Mouse (Mus musculus) lung, embryonic 15.5 days (tissue): ENCODE data around the gene Cd48. TPM values are rescaled to one million over a fixed set of nuclear protein-coding genes. Genes with fewer than 3 reads are reported as not detected.
"Not testable (repeated sequence)": the region's sequence is repeated elsewhere in the genome, so short reads cannot be mapped to it uniquely, and the experiment has no call there.

Source experiments
- ATAC-seq: fragments of 200-750 bp; cut with Nextera tagmentation; 2 replicates; pipeline ENCODE4 v1.8.0; 2017; ENCODE audit warnings: moderate number of reproducible peaks, borderline replicate concordance; ENCODE audit not compliant: low FRiP score, low TSS enrichment; ENCODE audit errors: extremely low read depth
- H3K27ac ChIP-seq: fragments of 300-500 bp; sonication (generic); 2 replicates; pipeline ENCODE4 v1.5.1; 2015; ENCODE audit warnings: moderate library complexity, mild to moderate bottlenecking, inconsistent platforms
- H3K27me3 ChIP-seq: fragments of 300-500 bp; sonication (generic); 2 replicates; pipeline ENCODE4 v1.6.1; 2015; ENCODE audit warnings: inconsistent platforms
- H3K36me3 ChIP-seq: fragments of 300-500 bp; sonication (generic); 2 replicates; pipeline ENCODE4 v1.6.1; 2015; ENCODE audit warnings: inconsistent platforms
- H3K4me1 ChIP-seq: fragments of 300-500 bp; sonication (generic); 2 replicates; pipeline ENCODE4 v1.6.1; 2015; ENCODE audit warnings: inconsistent platforms
- H3K4me2 ChIP-seq: fragments of 300-500 bp; sonication (generic); 2 replicates; pipeline ENCODE4 v1.6.1; 2015; ENCODE audit warnings: inconsistent platforms, mild to moderate bottlenecking, moderate library complexity
- H3K4me3 ChIP-seq: fragments of 300-500 bp; sonication (generic); 2 replicates; pipeline ENCODE4 v1.5.1; 2015; ENCODE audit warnings: mild to moderate bottlenecking, inconsistent platforms
- H3K9ac ChIP-seq: fragments of 300-500 bp; sonication (generic); 2 replicates; pipeline ENCODE4 v1.6.1; 2015; ENCODE audit warnings: inconsistent platforms
- H3K9me3 ChIP-seq: fragments of 300-500 bp; sonication (generic); 2 replicates; pipeline ENCODE4 v1.6.1; 2016; ENCODE audit warnings: inconsistent platforms
- WGBS: fragments of 180-500 bp; shearing (Covaris S2); methylation state at CpG from one replicate; pipeline ENCODE4 v1.1.7; 2015; 5-methylcytosine and 5-hydroxymethylcytosine counted together
- polyA plus RNA-seq: library from polyadenylated mRNA; unstranded; fragments of >200 nt; fragmentation: Nextera tagmentation; extraction: Ambion mirVana; gene quantifications from 2 replicates; pipeline ENCODE4 v1.2.1, GENCODE M21; 2015

Gene Cd48
- polyA plus RNA-seq, 1 experiment from 2014 or later = 5.1 TPM

DNA sequence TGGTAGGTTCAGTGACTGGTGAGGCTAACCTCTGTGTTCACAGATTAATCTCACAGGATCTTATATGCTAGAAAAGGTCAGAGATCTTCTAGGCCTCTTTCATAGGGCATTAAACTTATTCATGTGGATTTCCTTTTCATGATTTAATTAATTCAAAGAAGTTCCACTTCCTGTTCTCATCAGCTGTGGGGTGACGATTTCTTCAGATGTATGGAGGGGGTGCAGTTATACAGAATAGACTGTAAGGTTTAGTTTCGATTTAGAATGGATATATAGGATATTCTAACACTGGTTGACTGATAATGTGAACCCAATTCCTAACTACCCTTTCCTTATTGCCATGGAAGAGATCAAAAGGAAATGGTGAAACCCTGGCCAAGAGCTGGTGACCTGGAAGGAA is 20.3 kb upstream of the Cd48 start:
- no peak overlapping the region for H3K4me2 ChIP-seq
- H3K4me3 ChIP-seq = no peak overlapping the region
- H3K27me3 ChIP-seq = no peaks in the 10 kb centered on the region
- no peaks in the 10 kb centered on the region for H3K4me1 ChIP-seq
- no peak for ATAC-seq
- no peak overlapping the region for H3K27ac ChIP-seq
- no peaks in the 10 kb centered on the region for H3K36me3 ChIP-seq
- whole genome bisulfite sequencing = 75% methylated on average over 2 of the region's 2 CpGs
- no peaks in the 10 kb centered on the region for H3K9me3 ChIP-seq
- no peak overlapping the region for H3K9ac ChIP-seq

DNA sequence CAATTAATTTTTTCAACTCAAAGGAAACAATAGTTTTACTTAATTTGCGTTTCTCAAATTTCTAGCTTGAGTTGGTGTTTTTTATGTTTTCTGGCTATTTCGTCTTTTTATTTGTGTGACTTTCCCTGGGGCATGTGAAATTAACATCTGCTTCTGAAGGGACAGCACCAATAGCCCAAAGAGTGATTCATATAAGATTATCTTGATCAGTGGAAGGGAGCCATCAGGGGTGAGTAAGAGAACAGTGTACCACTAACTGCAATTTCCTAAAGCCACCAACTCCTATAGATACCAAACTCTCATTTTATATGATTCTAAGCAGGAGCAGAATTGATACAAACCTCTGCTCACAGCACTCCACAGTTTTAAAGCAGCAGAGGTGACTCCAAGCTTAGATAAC is 18.1 kb upstream of the Cd48 start:
- H3K27ac ChIP-seq = no peak overlapping the region
- H3K36me3 ChIP-seq = no peaks in the 10 kb centered on the region
- WGBS = 90% methylated on average over 2 of the region's 2 CpGs
- ATAC-seq = no peak
- H3K4me3 ChIP-seq = no peak overlapping the region
- no peak overlapping the region for H3K9ac ChIP-seq
- H3K27me3 ChIP-seq = no peaks in the 10 kb centered on the region
- no peaks in the 10 kb centered on the region for H3K9me3 ChIP-seq
- H3K4me2 ChIP-seq = no peak overlapping the region
- H3K4me1 ChIP-seq = no peaks in the 10 kb centered on the region

DNA sequence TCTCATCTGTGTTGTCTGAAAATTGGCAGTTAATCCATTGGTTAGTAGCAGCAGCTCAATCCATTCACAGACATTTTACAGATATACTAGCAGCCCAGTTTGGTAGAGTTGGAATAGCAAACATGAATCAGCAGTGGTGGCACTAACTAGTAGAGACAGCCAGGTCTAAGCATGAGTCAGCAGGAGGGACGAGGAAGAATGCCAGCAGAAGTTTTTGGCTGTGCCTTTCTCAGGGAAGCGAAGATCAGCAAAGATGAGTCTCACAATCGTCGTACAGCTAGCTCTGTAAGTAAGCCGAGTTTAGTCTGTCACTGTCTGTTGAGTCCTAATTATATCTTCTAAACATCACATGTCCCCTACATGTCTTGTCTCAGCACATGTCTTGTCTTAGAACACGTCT is 15.5 kb upstream of the Cd48 start:
- Histone ChIP-seq H3K27ac (no peak overlapping the region), H3K27me3 (no peaks in the 10 kb centered on the region), H3K4me2 (no peak overlapping the region), H3K36me3 (no peaks in the 10 kb centered on the region), H3K4me1 (no peaks in the 10 kb centered on the region), H3K9ac (no peak overlapping the region), H3K4me3 (no peak overlapping the region), H3K9me3 (no peaks in the 10 kb centered on the region)
- 79% methylated on average over 6 of the region's 6 CpGs for WGBS
- ATAC-seq = no peak

DNA sequence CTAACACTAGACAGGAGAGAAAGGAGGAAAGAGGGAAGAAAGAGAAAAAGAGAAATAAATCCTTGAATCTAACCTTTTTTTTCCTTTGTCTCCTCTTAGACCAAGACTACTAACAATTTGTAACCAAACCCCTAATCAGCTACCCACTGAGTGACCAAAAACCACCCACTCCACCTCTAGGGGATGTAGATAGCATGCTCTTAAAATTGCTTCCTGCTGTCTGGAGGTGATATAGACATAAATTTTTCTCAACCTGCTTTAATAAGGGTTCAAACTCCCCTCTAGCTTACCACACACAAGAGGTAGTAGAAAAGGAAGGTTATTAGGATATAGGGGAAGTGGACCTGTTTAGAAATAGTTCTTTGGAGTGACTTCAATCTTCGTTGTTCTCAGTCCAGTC is 14.6 kb upstream of the Cd48 start:
- H3K36me3 ChIP-seq = no peaks in the 10 kb centered on the region
- ATAC-seq = no peak
- WGBS = 74% methylated on average over 1 of the region's 1 CpGs

DNA sequence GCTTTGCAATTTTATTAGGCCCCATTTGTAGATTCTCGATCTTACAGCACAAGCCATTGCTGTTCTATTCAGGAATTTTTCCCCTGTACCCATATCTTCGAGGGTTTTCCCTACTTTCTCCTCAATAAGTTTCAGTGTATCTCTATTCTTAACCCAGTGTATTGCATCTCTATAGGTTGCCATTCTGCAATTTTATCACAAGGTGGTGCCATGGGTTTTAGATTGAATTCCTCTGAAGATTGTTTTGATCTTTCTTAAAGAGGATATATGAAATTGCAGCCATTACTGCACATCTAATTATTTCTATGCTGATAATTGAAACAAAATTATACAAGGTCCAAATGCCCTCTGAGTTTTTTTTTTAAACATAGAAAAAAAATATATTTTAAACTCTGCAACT is 9.4 kb upstream of the Cd48 start:
- H3K27ac ChIP-seq, ATAC-seq, H3K9me3 ChIP-seq, H3K4me1 ChIP-seq, H3K9ac ChIP-seq, H3K27me3 ChIP-seq, H3K4me2 ChIP-seq, H3K4me3 ChIP-seq, H3K36me3 ChIP-seq: not testable (repeated sequence)
- 67% methylated on average over 2 of the region's 2 CpGs for WGBS

More for the DNA sequence above, 14.6 kb upstream of the Cd48 start:
- no peaks in the 10 kb centered on the region for H3K4me1 ChIP-seq
- no peak overlapping the region for H3K4me3 ChIP-seq
- no peak overlapping the region for H3K4me2 ChIP-seq
- no peaks in the 10 kb centered on the region for H3K9me3 ChIP-seq
- H3K9ac ChIP-seq = no peak overlapping the region
- no peaks in the 10 kb centered on the region for H3K27me3 ChIP-seq
- H3K27ac ChIP-seq = no peak overlapping the region

DNA sequence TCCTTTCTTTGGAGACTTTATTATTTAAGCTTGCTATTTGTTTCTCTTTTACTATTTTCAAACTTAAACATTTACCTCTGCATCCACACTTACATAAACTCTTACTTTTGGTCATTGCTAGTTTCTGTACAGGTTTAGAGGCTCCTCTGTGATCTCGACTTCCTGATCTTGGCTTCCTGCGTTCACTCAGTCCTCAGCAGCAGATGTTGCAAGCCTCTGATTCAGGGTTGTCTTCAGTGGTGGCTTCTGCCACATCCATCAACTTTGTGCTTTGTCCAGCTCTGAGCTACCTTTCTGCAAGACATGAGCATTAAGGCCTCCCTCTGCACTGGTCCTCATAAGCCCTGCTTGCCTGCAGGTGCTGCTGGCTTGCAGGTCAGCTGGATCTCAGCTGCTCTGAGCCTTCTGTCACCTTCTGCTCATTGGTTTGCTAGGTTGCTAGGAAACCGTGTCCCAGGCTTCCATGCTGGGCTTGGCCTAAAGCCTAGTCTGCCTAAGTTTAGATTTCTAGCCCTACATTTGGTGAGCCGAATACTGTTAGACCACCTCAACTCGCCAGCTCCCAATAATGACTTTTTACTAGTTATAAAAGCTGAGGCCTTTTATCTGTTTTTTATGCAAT is 8.8 kb upstream of the Cd48 start:
- WGBS = 61% methylated on average over 5 of the region's 5 CpGs
- Histone ChIP-seq H3K27me3 (no peaks in the 10 kb centered on the region), H3K4me2 (no peak overlapping the region), H3K4me3 (no peak overlapping the region), H3K4me1 (no peaks in the 10 kb centered on the region), H3K9ac (no peak overlapping the region), H3K9me3 (no peaks in the 10 kb centered on the region), H3K27ac (no peak overlapping the region), H3K36me3 (no peaks in the 10 kb centered on the region)
- ATAC-seq = no peak

DNA sequence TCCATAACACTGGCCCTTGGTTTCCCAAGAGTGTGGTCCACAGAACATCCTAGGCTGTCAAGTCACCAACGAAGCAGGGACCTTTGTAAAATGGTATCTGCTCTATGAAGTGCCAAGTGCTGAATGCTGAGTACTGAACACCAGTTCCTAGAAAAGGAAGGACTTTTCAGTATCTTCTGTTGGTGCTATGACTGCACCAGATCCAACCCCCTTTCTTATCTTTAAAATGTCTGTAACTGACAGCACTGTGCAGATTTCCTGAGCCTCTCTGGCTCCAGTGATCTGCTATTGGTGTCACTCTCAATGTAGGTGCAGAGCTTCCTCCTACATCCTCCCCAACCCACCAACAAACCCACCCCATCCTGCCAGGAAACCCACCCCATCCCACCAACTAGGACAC is 7.3 kb upstream of the Cd48 start:
- H3K9me3 ChIP-seq = no peaks in the 10 kb centered on the region
- no peaks in the 10 kb centered on the region for H3K4me1 ChIP-seq
- H3K27me3 ChIP-seq = no peaks in the 10 kb centered on the region
- H3K4me2 ChIP-seq = no peak overlapping the region
- H3K4me3 ChIP-seq = no peak overlapping the region
- H3K9ac ChIP-seq = no peak overlapping the region
- H3K36me3 ChIP-seq = no peaks in the 10 kb centered on the region
- no peak for ATAC-seq
- no peak overlapping the region for H3K27ac ChIP-seq
- 57% methylated on average over 1 of the region's 1 CpGs for WGBS

DNA sequence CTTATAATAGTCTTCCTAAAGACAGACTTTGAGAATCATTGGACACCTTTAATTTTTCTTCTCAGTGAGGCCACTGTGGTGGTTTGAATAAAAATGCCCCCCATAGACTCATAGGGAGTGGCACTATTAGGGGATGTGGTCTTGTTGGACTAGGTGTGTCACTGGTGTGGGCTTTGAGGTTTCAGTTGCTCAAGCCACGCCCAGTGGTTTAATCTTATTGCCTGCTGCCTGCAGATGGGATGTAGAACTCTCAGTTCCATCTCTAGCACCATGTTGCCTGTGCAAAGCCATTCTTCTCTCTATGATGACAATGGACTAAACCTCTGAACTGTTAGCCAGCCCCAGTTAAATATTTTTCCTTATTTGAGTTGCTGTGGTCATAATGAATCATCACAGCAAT is 4.1 kb upstream of the Cd48 start:
- Histone ChIP-seq H3K27ac (no peak overlapping the region), H3K4me3 (no peak overlapping the region), H3K4me2 (no peak overlapping the region), H3K9ac (no peak overlapping the region), H3K36me3 (no peaks in the 10 kb centered on the region), H3K9me3 (no peaks in the 10 kb centered on the region), H3K27me3 (no peaks in the 10 kb centered on the region), H3K4me1 (no peaks in the 10 kb centered on the region)
- WGBS = 45% methylated on average over 1 of the region's 1 CpGs
- ATAC-seq = no peak

DNA sequence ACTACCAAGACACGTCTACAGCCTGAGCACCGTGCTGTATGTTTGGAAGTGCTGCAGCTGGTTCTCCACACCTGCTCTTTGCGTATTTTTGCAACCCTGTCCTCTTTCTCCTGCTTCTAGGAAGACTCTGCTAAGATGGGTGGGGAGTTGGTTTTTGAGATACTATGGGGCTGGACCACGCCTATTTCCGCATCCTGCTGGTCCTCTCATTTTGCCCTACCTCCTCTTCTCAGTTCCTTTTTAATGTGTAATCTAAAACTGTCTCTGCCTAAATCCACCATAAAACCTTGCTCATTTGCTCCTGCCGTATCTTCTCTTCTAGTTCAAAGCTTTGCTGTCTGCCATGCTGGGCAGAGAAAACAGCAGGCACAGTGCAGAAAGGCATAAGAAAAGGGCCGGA is 800 bp upstream of the Cd48 start:
- no peaks in the 10 kb centered on the region for H3K9me3 ChIP-seq
- H3K27me3 ChIP-seq = no peaks in the 10 kb centered on the region
- no peak for ATAC-seq
- H3K27ac ChIP-seq = no peak overlapping the region
- no peak overlapping the region for H3K4me2 ChIP-seq
- H3K36me3 ChIP-seq = no peaks in the 10 kb centered on the region
- WGBS = 80% methylated on average over 7 of the region's 7 CpGs
- H3K4me1 ChIP-seq = no peaks in the 10 kb centered on the region
- H3K9ac ChIP-seq = no peak overlapping the region
- H3K4me3 ChIP-seq = no peak overlapping the region

DNA sequence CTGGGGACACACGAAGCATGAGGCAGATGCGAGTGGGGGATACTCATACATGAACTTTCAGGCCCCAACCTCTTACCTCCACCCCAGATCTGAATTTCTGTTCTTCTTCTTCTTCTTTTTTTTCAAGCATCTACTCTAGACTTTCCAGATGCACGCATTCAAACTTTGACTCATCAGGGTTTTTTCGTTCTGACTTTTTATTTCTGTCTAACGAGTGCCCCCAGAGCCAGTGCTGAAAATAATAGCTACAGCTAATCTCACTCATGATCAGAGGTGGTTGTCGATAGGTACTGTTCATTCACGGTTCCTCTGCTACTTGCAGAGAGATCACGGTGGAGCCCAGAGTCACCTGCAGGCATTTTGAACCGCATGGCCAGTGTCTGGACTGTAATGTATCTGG is 3.1 kb downstream of the Cd48 start:
- 88% methylated on average over 9 of the region's 9 CpGs for WGBS
- Histone ChIP-seq H3K27me3 (no peaks in the 10 kb centered on the region), H3K4me3 (no peak overlapping the region), H3K4me1 (no peaks in the 10 kb centered on the region), H3K4me2 (no peak overlapping the region), H3K36me3 (no peaks in the 10 kb centered on the region), H3K27ac (no peak overlapping the region), H3K9ac (no peak overlapping the region), H3K9me3 (no peaks in the 10 kb centered on the region)
- no peak for ATAC-seq

DNA sequence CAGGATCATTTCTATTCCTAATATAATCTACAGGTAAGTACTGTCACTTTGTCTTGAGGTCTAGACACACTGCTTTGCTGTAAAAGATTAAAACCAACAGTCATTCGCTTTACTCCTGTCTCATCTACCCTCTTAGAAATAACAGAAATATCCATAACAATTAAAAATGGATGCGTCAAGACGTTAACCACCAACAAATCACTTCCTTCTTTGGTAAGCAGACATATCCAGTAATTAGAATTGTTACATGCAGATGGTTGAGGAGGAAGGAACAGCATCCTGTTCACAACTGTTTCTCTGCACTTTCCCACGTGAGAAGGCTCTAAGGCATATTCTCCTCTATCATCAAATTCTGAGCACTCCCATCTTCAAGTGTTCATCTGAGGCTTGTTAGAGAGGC is 5.5 kb downstream of the Cd48 start:
- WGBS = 65% methylated on average over 4 of the region's 4 CpGs
- H3K9ac ChIP-seq = no peak overlapping the region
- H3K4me1 ChIP-seq = no peaks in the 10 kb centered on the region
- H3K4me3 ChIP-seq = no peak overlapping the region
- H3K36me3 ChIP-seq = no peaks in the 10 kb centered on the region
- no peak overlapping the region for H3K27ac ChIP-seq
- H3K4me2 ChIP-seq = no peak overlapping the region
- ATAC-seq = no peak
- H3K9me3 ChIP-seq = no peaks in the 10 kb centered on the region
- no peaks in the 10 kb centered on the region for H3K27me3 ChIP-seq

DNA sequence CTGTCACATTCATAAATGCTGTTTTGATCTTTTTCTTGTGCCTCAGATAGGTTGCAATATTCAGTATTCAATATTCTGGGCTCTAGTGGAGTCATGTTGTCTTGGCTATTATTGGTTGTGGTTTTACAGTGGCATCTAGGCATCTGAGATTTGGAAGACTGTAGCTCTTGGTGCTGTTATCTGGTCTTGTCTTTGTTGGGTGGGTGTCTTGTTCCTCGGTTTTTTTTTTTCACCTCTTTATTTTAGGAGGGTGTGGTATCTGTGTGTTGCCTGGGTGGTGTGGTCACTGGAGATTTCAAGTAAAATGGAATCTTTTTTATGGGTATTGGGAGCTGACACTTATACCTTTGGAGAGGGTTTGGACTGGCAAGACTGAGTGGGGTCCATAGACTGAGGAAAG is 12.1 kb downstream of the Cd48 start:
- no peaks in the 10 kb centered on the region for H3K9me3 ChIP-seq
- ATAC-seq = no peak
- no peak overlapping the region for H3K27ac ChIP-seq
- H3K27me3 ChIP-seq = no peaks in the 10 kb centered on the region
- H3K4me3 ChIP-seq = no peak overlapping the region
- no peak overlapping the region for H3K4me2 ChIP-seq
- no peaks in the 10 kb centered on the region for H3K4me1 ChIP-seq
- no peaks in the 10 kb centered on the region for H3K36me3 ChIP-seq
- WGBS = 82% methylated on average over 1 of the region's 1 CpGs
- no peak overlapping the region for H3K9ac ChIP-seq

DNA sequence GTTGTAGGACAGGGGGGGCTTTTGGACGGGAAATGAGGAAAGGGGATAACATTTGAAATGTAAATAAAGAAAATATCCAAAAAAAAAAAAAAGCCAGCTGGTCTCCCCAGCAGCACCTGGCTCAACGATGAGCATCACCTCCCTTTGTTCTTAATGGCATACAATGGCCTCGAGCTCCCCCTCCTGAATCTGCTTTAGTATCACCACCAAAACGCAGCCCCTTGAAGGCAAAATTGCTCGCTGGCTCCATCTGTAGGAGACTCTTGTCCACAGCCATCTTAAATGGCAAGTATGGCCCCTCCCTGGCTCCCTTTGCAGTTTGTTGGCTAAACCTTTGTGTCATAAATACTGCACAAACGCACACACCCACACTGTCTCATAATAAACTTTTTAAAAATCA is 17.2 kb downstream of the Cd48 start:
- no peak overlapping the region for H3K27ac ChIP-seq
- no peaks in the 10 kb centered on the region for H3K4me1 ChIP-seq
- H3K4me3 ChIP-seq = no peak overlapping the region
- H3K27me3 ChIP-seq = no peaks in the 10 kb centered on the region
- no peak overlapping the region for H3K9ac ChIP-seq
- no peak overlapping the region for H3K4me2 ChIP-seq
- WGBS = 15% methylated on average over 6 of the region's 6 CpGs
- H3K9me3 ChIP-seq = no peaks in the 10 kb centered on the region
- no peaks in the 10 kb centered on the region for H3K36me3 ChIP-seq
- ATAC-seq = no peak
